11 mouse cellular contexts compared by ENCODE assay signal in the genomic region with DNA sequence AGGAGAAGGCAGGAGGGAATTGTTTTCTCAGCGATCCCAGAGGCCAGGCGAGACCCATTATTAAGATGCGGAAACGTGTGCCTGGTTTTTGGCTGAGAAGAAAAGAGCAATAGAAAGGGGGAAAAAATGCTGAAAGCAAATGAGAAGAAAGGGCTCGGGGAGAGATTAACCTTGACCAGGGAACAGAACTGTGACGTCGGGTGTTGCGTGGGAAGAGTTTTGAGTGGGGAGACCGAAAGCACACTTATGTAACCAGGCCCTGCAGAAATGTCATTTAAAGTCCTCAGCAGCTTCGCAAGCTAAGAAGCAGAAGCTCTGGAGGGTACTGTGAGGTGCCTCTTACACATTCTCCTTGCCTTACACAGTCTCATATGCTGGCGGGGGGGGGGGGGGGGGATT.
DNase-seq lines count a peak whose midpoint lies in the region; ATAC-seq and TF ChIP-seq lines count a peak whose summit lies in the region.
"Had no signal": no experiment of that assay in that cellular context is flagged by ENCODE, and none has a peak within 500 bp of the region (broad histone marks: within the 10 kb centered on the region; RNA-seq: fewer than 3 reads in every experiment).

No protein-coding gene starts in this region.

- no peak for TF ChIP-seq CTCF in small intestine, adult 2 months (IDR thresholded peaks at IDR 0.05; ENCODE audit: extremely low read depth, insufficient read length, insufficient replicate concordance, low read depth, low read length)

- no peaks in the 10 kb centered on the region for H3K36me3 ChIP-seq in megakaryocyte, embryonic 14.5 days (replicated peaks; ENCODE audit: low read length)
- no peaks in the 10 kb centered on the region for H3K36me3 ChIP-seq in small intestine, adult 2 months (ENCODE audit: control insufficient read depth, insufficient read depth, low read length)
- H3K36me3 ChIP-seq: G1E had no signal

- no peak for ATAC-seq in megakaryocyte, adult 5-6 weeks (ENCODE audit: poor library complexity, severe bottlenecking)

- DNase-seq in adrenal gland, adult (ENCODE audit: inconsistent age in 2 of 2, low spot score in 1 of 2) = peak; percentile 84 to 91
- DNase-seq in adrenal gland, postnatal 4 days (ENCODE audit: low spot score in 2 of 2) = no peak
- DNase-seq in left cerebral cortex, adult 8-10 months (ENCODE audit: low spot score in 2 of 2) = peak; percentile 53 to 72
- DNase-seq in kidney, postnatal 14 days = no peak
- no peak for DNase-seq in ovary, postnatal 14 days (ENCODE audit: low spot score)
- DNase-seq: heart, postnatal 14 days; kidney, adult 18-20 months had no signal

- no peaks in the 10 kb centered on the region for H3K27me3 ChIP-seq in megakaryocyte, embryonic 14.5 days (replicated peaks)
- no peaks in the 10 kb centered on the region for H3K27me3 ChIP-seq in small intestine, adult 2 months (ENCODE audit: control insufficient read depth, insufficient read depth, low read length)

- H3K4me1 ChIP-seq in megakaryocyte, embryonic 14.5 days = peaks cover 14% of the 10 kb centered on the region
- H3K4me1 ChIP-seq in small intestine, adult 2 months (ENCODE audit: control insufficient read depth, insufficient read depth, insufficient read length, low read length) = peaks cover 2% of the 10 kb centered on the region; the same call in 1 of the 2 replicates

- peak overlapping the region; percentile 44 for H3K27ac ChIP-seq in small intestine, adult 2 months (ENCODE audit: insufficient read depth, low read depth, low read length)

- H3K9me3 ChIP-seq in megakaryocyte, embryonic 14.5 days = peaks cover 6% of the 10 kb centered on the region
- H3K9me3 ChIP-seq: G1E had no signal

- peak overlapping the region; percentile 86 for H3K4me3 ChIP-seq in megakaryocyte, embryonic 14.5 days (replicated peaks)
- H3K4me3 ChIP-seq in small intestine, adult 2 months (ENCODE audit: low read depth, low read length) = peak overlapping the region; percentile 23; the same call in 1 of the 2 replicates

- TF ChIP-seq POLR2A in small intestine, adult 2 months (IDR thresholded peaks at IDR 0.05; ENCODE audit: low read depth, low read length) = no peak

- 74% methylated on average over 11 of the region's 11 CpGs for WGBS in small intestine, adult 2 months

Comparison
In these comparisons a context has a peak if more than half of its experiments do, and no peak if none do; other contexts are left out.
1. DNase-seq: peak in adrenal gland, adult (2 of 2) and left cerebral cortex, adult 8-10 months (2 of 2); none in adrenal gland, postnatal 4 days (0 of 2), kidney, postnatal 14 days (single experiment) and ovary, postnatal 14 days (single experiment).